21 mouse cellular contexts compared by ENCODE assay signal in genomic region chr11:82032136-82032535, GRCm38 (mm10). TPM values are rescaled to one million over a fixed set of nuclear protein-coding genes. Genes with fewer than 3 reads are reported as not detected.
DNase-seq lines count a peak whose midpoint lies in the region; ATAC-seq and TF ChIP-seq lines count a peak whose summit lies in the region.
"Had no signal": no experiment of that assay in that cellular context is flagged by ENCODE, and none has a peak within 500 bp of the region (broad histone marks: within the 10 kb centered on the region; RNA-seq: fewer than 3 reads in every experiment).

No protein-coding gene starts in this region.

- no peak overlapping the region for H3K9ac ChIP-seq in heart, embryonic 14.5 days (ENCODE audit: low read length)
- H3K9ac ChIP-seq in limb, embryonic 12.5 days (replicated peaks) = no peak overlapping the region
- H3K9ac ChIP-seq in limb, embryonic 13.5 days = no peak overlapping the region
- H3K9ac ChIP-seq: neural tube, embryonic 13.5 days had no signal

- no peak for DNase-seq in heart, embryonic 10.5 days (ENCODE audit: low spot score)
- DNase-seq in limb, embryonic 10.5 days (ENCODE audit: low spot score) = no peak
- no peak for DNase-seq in layer of hippocampus, postnatal 14 days (ENCODE audit: low spot score in 2 of 2)
- DNase-seq in right cerebral cortex, adult 18-20 months = no peak
- DNase-seq: cerebellum, adult 9-10 months; gastrocnemius, postnatal 10 days; midbrain, embryonic 14.5 days; retina, postnatal 1 day; thymus, adult 18-20 months had no signal

- TF ChIP-seq POLR2A in bone marrow macrophage, adult 2 months (IDR thresholded peaks at IDR 0.05; ENCODE audit: borderline replicate concordance, low read depth, low read length) = no peak

- H3K27me3 ChIP-seq in heart, embryonic 14.5 days (ENCODE audit: control insufficient read depth, insufficient read depth, low read length) = no peaks in the 10 kb centered on the region
- H3K27me3 ChIP-seq in heart, embryonic 10.5 days (ENCODE audit: insufficient read depth, poor library complexity, severe bottlenecking) = no peaks in the 10 kb centered on the region
- no peaks in the 10 kb centered on the region for H3K27me3 ChIP-seq in limb, embryonic 12.5 days
- no peaks in the 10 kb centered on the region for H3K27me3 ChIP-seq in limb, embryonic 10.5 days (ENCODE audit: low read depth, poor library complexity, severe bottlenecking)
- peaks cover 10% of the 10 kb centered on the region; the same call in 1 of the 2 replicates for H3K27me3 ChIP-seq in limb, embryonic 13.5 days
- H3K27me3 ChIP-seq: neural tube, embryonic 13.5 days had no signal

- H3K36me3 ChIP-seq in heart, embryonic 14.5 days (ENCODE audit: control insufficient read depth, insufficient read depth, low read length) = no peaks in the 10 kb centered on the region
- no peaks in the 10 kb centered on the region for H3K36me3 ChIP-seq in heart, embryonic 10.5 days
- H3K36me3 ChIP-seq in limb, embryonic 12.5 days = no peaks in the 10 kb centered on the region
- H3K36me3 ChIP-seq in limb, embryonic 10.5 days = no peaks in the 10 kb centered on the region
- no peaks in the 10 kb centered on the region for H3K36me3 ChIP-seq in limb, embryonic 13.5 days
- H3K36me3 ChIP-seq: neural tube, embryonic 13.5 days had no signal

- ATAC-seq in heart, embryonic 14.5 days (ENCODE audit: insufficient number of reproducible peaks, insufficient read depth, low FRiP score, low read depth) = no peak
- no peak for ATAC-seq in limb, embryonic 12.5 days (ENCODE audit: insufficient number of reproducible peaks, insufficient read depth, low FRiP score, low TSS enrichment, low read depth)
- no peak for ATAC-seq in limb, embryonic 13.5 days (ENCODE audit: low FRiP score, low read depth)
- ATAC-seq: forebrain, embryonic 14.5 days; hindbrain, postnatal 0 days had no signal

- H3K4me3 ChIP-seq in heart, embryonic 14.5 days (ENCODE audit: control insufficient read depth in 1 of 2, insufficient read depth in 1 of 2, low read depth in 1 of 2, low read length in 2 of 2) = no peak overlapping the region
- no peak overlapping the region for H3K4me3 ChIP-seq in heart, embryonic 10.5 days
- no peak overlapping the region for H3K4me3 ChIP-seq in limb, embryonic 12.5 days (replicated peaks)
- no peak overlapping the region for H3K4me3 ChIP-seq in limb, embryonic 10.5 days
- H3K4me3 ChIP-seq in bone marrow macrophage, adult 2 months (ENCODE audit: insufficient read depth, low read length) = no peak overlapping the region
- no peak overlapping the region for H3K4me3 ChIP-seq in limb, embryonic 13.5 days
- H3K4me3 ChIP-seq: layer of hippocampus, adult 2 months; neural tube, embryonic 13.5 days had no signal

- peaks cover 8 to 18% of the 10 kb centered on the region in 2 experiments; a peak in 3 of 4 replicates for H3K4me1 ChIP-seq in heart, embryonic 14.5 days (ENCODE audit: control insufficient read depth in 2 of 2, insufficient read depth in 2 of 2, low read length in 2 of 2)
- peaks cover 6% of the 10 kb centered on the region; the same call in 1 of the 2 replicates for H3K4me1 ChIP-seq in heart, embryonic 10.5 days
- peaks cover 3% of the 10 kb centered on the region; the same call in 1 of the 2 replicates for H3K4me1 ChIP-seq in limb, embryonic 12.5 days (replicated peaks)
- H3K4me1 ChIP-seq in limb, embryonic 10.5 days = 0 out of 2 replicates have a peak, but pooled peaks cover 3% of the 10 kb centered on the region
- peaks cover 43% of the 10 kb centered on the region for H3K4me1 ChIP-seq in bone marrow macrophage, adult 2 months (ENCODE audit: control insufficient read depth, insufficient read depth, low read length)
- peaks cover 27% of the 10 kb centered on the region for H3K4me1 ChIP-seq in limb, embryonic 13.5 days

- TF ChIP-seq CTCF in bone marrow macrophage, adult 2 months (IDR thresholded peaks at IDR 0.05; ENCODE audit: low read depth, low read length) = peak; percentile 19; the same call in 1 of the 2 replicates

- peak overlapping the region; percentile 36 to 72; a peak in 3 of 4 replicates for H3K27ac ChIP-seq in heart, embryonic 14.5 days (replicated peaks in 1 of 2; ENCODE audit: control insufficient read depth in 1 of 2, insufficient read depth in 1 of 2, low read depth in 2 of 2, low read length in 2 of 2)
- no peak overlapping the region for H3K27ac ChIP-seq in heart, embryonic 10.5 days
- H3K27ac ChIP-seq in limb, embryonic 12.5 days = peak overlapping the region; percentile 69; the same call in 1 of the 2 replicates
- H3K27ac ChIP-seq in limb, embryonic 10.5 days = no peak overlapping the region
- H3K27ac ChIP-seq in bone marrow macrophage, adult 2 months (ENCODE audit: insufficient read depth, low read depth, low read length) = no peak overlapping the region
- 0 out of 2 replicates have a peak overlapping the region, but pooled peaks have one; percentile 48 for H3K27ac ChIP-seq in limb, embryonic 13.5 days
- H3K27ac ChIP-seq: hindbrain, postnatal 0 days; layer of hippocampus, adult 2 months had no signal

- no peaks in the 10 kb centered on the region for H3K9me3 ChIP-seq in heart, embryonic 14.5 days (ENCODE audit: control insufficient read depth, low read length)
- H3K9me3 ChIP-seq in heart, embryonic 10.5 days = no peaks in the 10 kb centered on the region
- H3K9me3 ChIP-seq in limb, embryonic 12.5 days = no peaks in the 10 kb centered on the region
- no peaks in the 10 kb centered on the region for H3K9me3 ChIP-seq in limb, embryonic 10.5 days (replicated peaks)
- H3K9me3 ChIP-seq in limb, embryonic 13.5 days = no peaks in the 10 kb centered on the region
- H3K9me3 ChIP-seq: neural tube, embryonic 13.5 days had no signal

- H3K4me2 ChIP-seq in heart, embryonic 14.5 days (ENCODE audit: low read length) = no peak overlapping the region
- no peak overlapping the region for H3K4me2 ChIP-seq in limb, embryonic 12.5 days
- H3K4me2 ChIP-seq in limb, embryonic 13.5 days (replicated peaks) = no peak overlapping the region
- H3K4me2 ChIP-seq: neural tube, embryonic 13.5 days had no signal

RNA-seq across cellular contexts. Expression of gene Ccl2, which starts 3.2 kb away (rescaled TPM):
- 11.1 and 11.4 TPM in 2 replicates for polyA plus RNA-seq in heart, embryonic 14.5 days (2014; fragmentation: Nextera tagmentation; extraction: Ambion mirVana)
- polyA plus RNA-seq in heart, embryonic 10.5 days (2016; fragmentation: Nextera tagmentation; extraction: Ambion mirVana) = 6.7 and 8.0 TPM in 2 replicates
- polyA plus RNA-seq in limb, embryonic 12.5 days (2016; fragmentation: Nextera tagmentation; extraction: Ambion mirVana) = 1.1 and 1.5 TPM in 2 replicates
- polyA plus RNA-seq in limb, embryonic 10.5 days (2016; fragmentation: Nextera tagmentation; extraction: Ambion mirVana) = 0.19 TPM in 1 of 2 replicates, not detected in the other
- polyA plus RNA-seq in bone marrow macrophage, adult 2 months (2012; ENCODE audit: insufficient read depth, insufficient read length, missing spikeins) = 4.0 and 4.7 TPM in 2 replicates
- 4.7 and 5.2 TPM in 2 replicates for polyA plus RNA-seq in limb, embryonic 13.5 days (2015; fragmentation: Nextera tagmentation; extraction: Ambion mirVana)
- total RNA-seq in layer of hippocampus, postnatal 14 days (2021) = not detected
- total RNA-seq: hindbrain, postnatal 0 days; layer of hippocampus, adult 2 months; left cerebral cortex, postnatal 14 days had no signal

RNA-seq across cellular contexts. Expression of gene Gm17268, which starts 6.2 kb away (rescaled TPM):
- not detected in 2 replicates for polyA plus RNA-seq in heart, embryonic 14.5 days (2014; fragmentation: Nextera tagmentation; extraction: Ambion mirVana)
- not detected in 2 replicates for polyA plus RNA-seq in heart, embryonic 10.5 days (2016; fragmentation: Nextera tagmentation; extraction: Ambion mirVana)
- not detected in 2 replicates for polyA plus RNA-seq in limb, embryonic 12.5 days (2016; fragmentation: Nextera tagmentation; extraction: Ambion mirVana)
- not detected in 2 replicates for polyA plus RNA-seq in limb, embryonic 10.5 days (2016; fragmentation: Nextera tagmentation; extraction: Ambion mirVana)
- not detected in 2 replicates for polyA plus RNA-seq in bone marrow macrophage, adult 2 months (2012; ENCODE audit: insufficient read depth, insufficient read length, missing spikeins)
- not detected in 2 replicates for polyA plus RNA-seq in limb, embryonic 13.5 days (2015; fragmentation: Nextera tagmentation; extraction: Ambion mirVana)
- not detected for total RNA-seq in layer of hippocampus, postnatal 14 days (2021)
- total RNA-seq: gastrocnemius, postnatal 10 days; hindbrain, postnatal 0 days; layer of hippocampus, adult 2 months; left cerebral cortex, postnatal 14 days had no signal
- polyA plus RNA-seq: brain, embryonic 14.5 days; embryonic facial prominence, embryonic 11.5 days; forebrain, embryonic 14.5 days; hindbrain, postnatal 0 days; midbrain, embryonic 14.5 days; neural tube, embryonic 13.5 days; spleen, adult 2 months had no signal

RNA-seq across cellular contexts. Expression of gene Ccl7, which starts 13.4 kb away (rescaled TPM):
- 3.2 and 3.9 TPM in 2 replicates for polyA plus RNA-seq in heart, embryonic 14.5 days (2014; fragmentation: Nextera tagmentation; extraction: Ambion mirVana)
- 1.7 and 2.1 TPM in 2 replicates for polyA plus RNA-seq in heart, embryonic 10.5 days (2016; fragmentation: Nextera tagmentation; extraction: Ambion mirVana)
- polyA plus RNA-seq in limb, embryonic 12.5 days (2016; fragmentation: Nextera tagmentation; extraction: Ambion mirVana) = 0.46 TPM in 1 of 2 replicates, not detected in the other
- polyA plus RNA-seq in limb, embryonic 10.5 days (2016; fragmentation: Nextera tagmentation; extraction: Ambion mirVana) = not detected in 2 replicates
- polyA plus RNA-seq in bone marrow macrophage, adult 2 months (2012; ENCODE audit: insufficient read depth, insufficient read length, missing spikeins) = 1.9 and 2.0 TPM in 2 replicates
- 2.1 TPM in 2 replicates for polyA plus RNA-seq in limb, embryonic 13.5 days (2015; fragmentation: Nextera tagmentation; extraction: Ambion mirVana)
- not detected for total RNA-seq in layer of hippocampus, postnatal 14 days (2021)
- total RNA-seq: layer of hippocampus, adult 2 months had no signal
- polyA plus RNA-seq: embryonic facial prominence, embryonic 11.5 days; spleen, adult 2 months had no signal

RNA-seq across cellular contexts. Expression of gene Ccl11, which starts 25.5 kb away (rescaled TPM):
- 0.31 TPM in 1 of 2 replicates, not detected in the other for polyA plus RNA-seq in heart, embryonic 14.5 days (2014; fragmentation: Nextera tagmentation; extraction: Ambion mirVana)
- polyA plus RNA-seq in heart, embryonic 10.5 days (2016; fragmentation: Nextera tagmentation; extraction: Ambion mirVana) = not detected in 2 replicates
- 0.19 TPM in 1 of 2 replicates, not detected in the other for polyA plus RNA-seq in limb, embryonic 12.5 days (2016; fragmentation: Nextera tagmentation; extraction: Ambion mirVana)
- polyA plus RNA-seq in limb, embryonic 10.5 days (2016; fragmentation: Nextera tagmentation; extraction: Ambion mirVana) = not detected in 2 replicates
- polyA plus RNA-seq in bone marrow macrophage, adult 2 months (2012; ENCODE audit: insufficient read depth, insufficient read length, missing spikeins) = not detected in 2 replicates
- polyA plus RNA-seq in limb, embryonic 13.5 days (2015; fragmentation: Nextera tagmentation; extraction: Ambion mirVana) = 2.2 and 2.3 TPM in 2 replicates
- under 1 TPM; 0.83 to 0.95 TPM for total RNA-seq in layer of hippocampus, postnatal 14 days (2021)
- polyA plus RNA-seq: embryonic facial prominence, embryonic 11.5 days; forebrain, embryonic 14.5 days; midbrain, embryonic 14.5 days had no signal

Comparison
In these comparisons a context has a peak if more than half of its experiments do, and no peak if none do; other contexts are left out.
1. H3K27ac ChIP-seq: peak in heart, embryonic 14.5 days (2 of 2), limb, embryonic 12.5 days (single experiment) and limb, embryonic 13.5 days (single experiment); none in heart, embryonic 10.5 days (single experiment), limb, embryonic 10.5 days (single experiment) and bone marrow macrophage, adult 2 months (single experiment).